Mouse (Mus musculus): ENCODE data around the gene Krtap26-1.

GRCm38 (mm10) chr16:88681282-88681681, 33.7 kb upstream of the Krtap26-1 start:
- TF ChIP-seq CTCF (IDR thresholded peaks at IDR 0.05; ENCODE audit: low read depth) (no peak), EP300 (IDR thresholded peaks at IDR 0.05; ENCODE audit: low read depth) (no peak)

Data from liver, postnatal 0 days (tissue).